Mouse (Mus musculus) heart, postnatal 25 days (tissue): Measurements from ENCODE around the gene Tmem59l. TPM values are rescaled to one million over a fixed set of nuclear protein-coding genes. Genes with fewer than 3 reads are reported as not detected.
A peak's percentile ranks its signal among the peaks of the same experiment; 100 is the strongest.

Source experiments
- DNase-seq: peaks from one replicate; pipeline ENCODE4 v3.0.0; 2022; ENCODE audit warnings: low spot score
- intact Hi-C: fragments of 180-260 bp; cut with DNase I; formaldehyde crosslinking; loops from one replicate; pipeline ENCODE4 v1.15.1; 2025
- total RNA-seq, 2 experiments: library from RNA; stranded (reverse); gene quantifications; 2 replicates each; pipeline ENCODE4 v1.2.3; 2021

The Tmem59l gene
- total RNA-seq, 2 experiments from 2014 or later = not detected

GRCm38 (mm10) chr8:70492664-70493640, 5.8 kb upstream of the Tmem59l start, which contains the start of gene Crlf1:
TSS of gene Crlf1 (plus strand) at chr8:70493158.
- intact Hi-C loops = no loop called here
- no peak for DNase-seq

- intact Hi-C loops = no loop called here
- no peak for DNase-seq
Measured at GRCm38 (mm10) chr8:70490880-70491495, 3.8 kb upstream of the Tmem59l start.

DNA sequence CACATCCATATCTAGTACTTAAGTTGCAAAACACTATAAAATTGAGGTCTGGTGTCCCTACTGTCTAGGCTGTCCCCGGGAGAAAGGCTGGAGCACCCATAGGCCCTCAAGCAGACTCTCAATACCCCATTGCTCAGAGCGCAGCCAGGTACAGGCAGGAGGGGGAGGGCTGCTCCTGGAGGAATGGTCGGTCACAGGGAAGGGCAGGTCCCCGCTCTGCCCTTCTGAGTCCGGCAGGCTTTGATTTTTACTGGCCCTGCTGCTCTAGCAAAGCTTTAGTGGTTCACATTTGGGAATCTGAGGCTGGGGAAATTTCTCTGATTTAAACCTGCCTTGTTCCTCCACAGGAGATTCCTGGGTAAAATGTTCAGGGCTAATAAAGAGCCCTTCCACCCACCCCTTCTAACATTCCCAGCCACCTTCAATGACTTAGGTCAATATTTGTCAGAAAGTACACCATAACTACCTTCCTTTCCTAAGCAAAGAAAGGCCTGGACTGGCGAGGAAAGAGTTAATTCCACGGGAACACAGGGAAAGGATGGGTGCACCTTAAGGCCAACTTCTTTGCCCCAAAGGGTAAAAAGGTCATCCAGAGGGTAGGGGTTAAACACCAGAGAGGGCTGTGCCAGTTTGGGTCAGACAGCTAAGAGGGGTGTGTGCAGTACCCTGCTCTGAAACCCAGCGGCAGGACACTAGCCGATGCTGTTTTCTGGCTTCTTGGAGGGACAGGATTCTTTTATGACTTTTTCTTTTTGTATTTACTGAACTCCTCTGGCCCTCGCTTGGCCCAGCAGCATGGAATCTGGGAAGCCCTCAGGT, 3.1 kb upstream of the Tmem59l start:
- no peak for DNase-seq
- intact Hi-C loops = no loop called here

GRCm38 (mm10) chr8:70489576-70489975, 2.4 kb upstream of the Tmem59l start:
- intact Hi-C loops = no loop called here
- no peak for DNase-seq

- intact Hi-C loops = no loop called here
- DNase-seq = no peak
Measured at GRCm38 (mm10) chr8:70488931-70489470, 1.8 kb upstream of the Tmem59l start.

DNA sequence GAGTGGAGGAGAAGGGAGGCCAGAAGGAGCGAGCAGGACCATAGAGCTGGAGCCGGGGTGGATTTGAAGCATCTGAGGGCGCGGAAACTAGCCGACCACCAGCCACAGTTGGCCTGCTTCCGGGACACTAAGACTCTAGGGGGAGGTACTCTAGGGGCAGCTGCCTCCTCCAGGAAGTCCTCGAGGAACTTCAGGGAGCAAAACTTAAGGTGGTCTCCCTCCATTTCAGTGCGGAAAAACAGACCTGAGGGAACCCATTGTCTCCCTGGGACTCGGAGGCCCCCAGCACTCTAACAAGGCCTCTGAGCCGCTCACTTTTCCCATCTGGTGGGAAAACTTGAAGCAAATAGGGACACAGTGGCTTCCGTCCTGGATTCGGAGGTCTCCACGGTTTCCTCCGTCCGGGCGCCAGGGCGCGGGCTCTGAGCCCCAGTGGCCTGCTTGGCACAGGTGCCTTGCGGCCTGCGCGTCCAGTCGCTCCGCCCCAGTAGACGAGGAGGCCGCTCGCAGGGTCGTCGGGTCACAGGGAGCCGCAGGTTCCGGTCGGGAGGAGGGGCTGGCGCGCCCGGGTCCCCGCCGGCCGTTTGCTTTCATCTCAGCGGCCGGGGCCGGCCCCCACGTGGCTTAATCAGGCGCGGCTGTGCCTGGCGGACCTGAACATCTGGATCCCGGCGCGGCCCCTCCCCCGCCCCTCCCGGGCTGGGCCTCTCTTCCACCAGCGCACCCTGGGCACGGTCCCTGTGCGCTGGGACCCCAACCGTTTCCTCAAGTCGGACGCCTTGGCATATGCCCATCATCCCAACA, 1.0 kb upstream of the Tmem59l start:
- DNase-seq = no peak
- intact Hi-C loops = no loop called here

- intact Hi-C loops = no loop called here
- no peak for DNase-seq
Measured at GRCm38 (mm10) chr8:70486191-70486681, 922 bp downstream of the Tmem59l start.

DNA sequence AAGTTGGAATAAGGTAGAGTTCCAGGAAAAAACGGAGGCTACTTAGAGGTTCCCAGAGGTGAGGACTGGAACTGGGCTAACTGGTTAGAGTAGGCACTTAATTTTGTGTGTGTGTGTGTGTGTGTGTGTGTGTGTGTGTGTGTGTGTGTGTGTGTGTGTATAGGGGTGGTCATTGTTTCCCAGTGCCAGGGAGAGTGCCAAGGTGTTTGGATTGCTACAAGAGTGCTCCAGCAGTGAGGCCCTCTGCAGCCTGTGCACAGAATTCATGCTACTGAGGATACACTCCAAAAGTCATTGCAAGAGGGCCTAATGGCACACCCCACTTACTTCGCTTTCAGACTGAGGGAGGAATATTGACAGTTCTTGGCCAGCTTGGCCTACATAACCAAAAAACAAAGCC, 4.2 kb downstream of the Tmem59l start:
- no peak for DNase-seq
- intact Hi-C loops = no loop called here

DNA sequence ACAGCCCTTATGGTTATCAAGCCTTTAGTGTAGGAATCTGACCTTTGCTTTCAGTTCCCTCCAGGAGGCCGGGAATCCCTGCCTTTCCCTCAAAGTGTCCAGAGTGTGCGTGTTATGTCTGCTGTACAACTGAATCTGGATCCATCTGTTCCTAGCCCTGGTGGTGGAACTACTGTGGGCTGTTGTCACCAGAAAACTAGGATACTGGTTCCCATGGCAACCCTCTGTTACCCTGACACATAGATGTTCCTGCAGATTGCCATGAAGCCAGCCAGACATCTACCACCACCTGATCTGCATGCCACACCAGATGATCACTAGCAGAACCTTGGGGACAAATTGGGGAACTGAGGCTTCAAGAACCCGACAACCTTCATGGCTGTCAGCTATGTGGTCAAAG, 5.2 kb downstream of the Tmem59l start:
- intact Hi-C loops = no loop called here
- no peak for DNase-seq

DNA sequence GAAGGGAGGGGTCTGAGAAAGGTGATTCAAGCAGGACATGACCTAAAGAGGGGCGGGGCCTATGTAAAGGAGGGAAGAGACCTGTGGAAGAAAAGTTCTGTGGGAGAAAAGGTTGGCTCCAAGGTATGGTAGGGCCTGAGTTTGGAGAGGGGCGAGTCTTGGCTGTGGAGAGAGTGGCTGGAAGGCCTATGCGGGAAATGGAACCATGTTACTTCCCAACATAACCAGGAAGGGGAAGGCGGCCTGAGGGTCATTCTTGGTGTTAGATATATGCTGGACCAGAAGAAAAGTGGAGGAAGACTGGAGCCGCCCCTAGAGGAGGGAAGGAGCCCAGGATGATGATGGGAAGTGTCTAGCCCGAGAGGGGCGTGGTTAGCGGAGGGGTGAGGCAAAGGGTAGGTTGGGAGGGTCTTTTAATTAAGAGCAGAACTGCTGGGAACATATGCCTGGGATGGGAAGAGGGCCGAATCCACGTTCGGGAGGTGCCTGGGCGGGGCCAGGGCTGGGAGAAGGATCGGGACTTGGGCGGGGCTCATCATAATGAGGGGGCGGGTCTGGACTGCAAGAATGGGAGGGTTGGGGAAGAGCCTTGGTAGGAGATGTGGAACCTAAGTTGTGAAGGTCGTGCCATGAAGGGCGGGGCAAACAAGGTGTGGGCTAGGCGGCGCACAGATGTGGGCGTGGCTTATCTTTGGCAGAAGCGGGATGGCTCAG, 9.7 kb downstream of the Tmem59l start:
- intact Hi-C loops = no loop called here
- no peak for DNase-seq

DNA sequence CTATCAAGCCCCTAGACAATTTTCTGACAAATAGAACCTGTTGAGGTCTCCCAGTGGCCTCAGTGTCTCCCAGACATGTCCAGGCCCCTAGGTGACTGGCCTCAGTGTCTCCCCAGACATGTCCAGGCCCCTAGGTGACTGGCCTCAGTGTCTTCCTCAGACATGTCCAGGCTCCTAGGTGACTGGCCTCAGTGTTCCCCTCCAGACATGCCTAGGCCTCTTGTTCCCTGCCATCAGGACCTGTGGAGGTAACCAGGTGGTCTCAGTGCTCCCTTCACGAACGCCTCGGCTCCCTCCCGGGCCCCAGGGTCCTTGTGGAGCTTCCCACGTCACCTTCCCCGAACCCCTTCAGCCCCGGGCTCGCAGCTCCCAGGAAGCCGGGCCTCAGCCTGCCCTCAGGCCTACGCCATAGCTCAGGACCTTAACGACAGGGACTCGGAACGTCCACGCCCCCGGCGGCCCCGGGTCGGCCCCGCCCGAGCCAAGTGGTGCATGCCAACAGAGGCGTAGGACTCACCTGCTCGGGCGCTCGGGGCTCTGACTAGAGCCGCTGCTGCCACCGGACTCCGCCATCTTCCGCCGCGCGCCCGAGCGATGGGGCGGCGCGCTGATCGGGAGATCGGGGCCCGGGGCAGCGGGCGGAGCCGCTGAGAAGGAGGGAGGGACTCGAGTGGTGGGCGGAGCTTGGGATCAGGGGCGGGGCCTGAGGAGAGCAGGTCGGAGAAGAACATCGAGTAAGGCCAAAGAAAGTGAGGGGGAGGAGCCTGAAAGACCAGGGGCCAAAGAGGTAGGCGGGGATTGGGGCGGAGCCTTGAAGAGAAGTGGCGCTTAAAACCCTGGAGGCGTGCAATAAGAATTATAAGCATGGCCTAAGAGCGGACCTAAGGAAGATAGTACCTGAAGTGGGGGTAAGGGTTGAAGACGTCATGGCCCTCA, 10.6 kb downstream of the Tmem59l start, which contains the start of gene Klhl26:
Gene Klhl26, minus strand, starts transcription at position 636 of the 936 bp plus-strand sequence.
- intact Hi-C loops = no loop called here
- peak; percentile 91 for DNase-seq

DNA sequence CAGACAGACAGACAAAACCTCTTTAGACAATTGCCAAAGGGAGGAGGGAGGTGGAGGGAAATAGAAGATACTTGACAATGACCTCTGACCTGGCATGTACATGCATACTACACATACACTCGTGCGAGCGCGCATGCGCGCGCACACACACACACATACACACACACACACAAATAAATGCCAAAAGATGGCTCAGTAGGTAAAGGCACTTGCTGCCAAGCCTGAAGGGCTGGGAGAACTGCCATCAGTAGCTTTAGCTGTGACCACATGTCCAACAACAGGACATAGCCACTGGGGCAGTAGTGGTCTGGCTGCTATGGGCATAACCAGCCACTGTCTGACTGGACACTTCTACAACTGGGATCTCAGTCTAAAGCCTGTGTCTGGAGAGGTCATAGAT, 15.3 kb downstream of the Tmem59l start:
- no peak for DNase-seq
- intact Hi-C loops = no loop called here

GRCm38 (mm10) chr8:70469938-70470337, 17.2 kb downstream of the Tmem59l start:
- no peak for DNase-seq
- intact Hi-C loops = no loop called here

DNA sequence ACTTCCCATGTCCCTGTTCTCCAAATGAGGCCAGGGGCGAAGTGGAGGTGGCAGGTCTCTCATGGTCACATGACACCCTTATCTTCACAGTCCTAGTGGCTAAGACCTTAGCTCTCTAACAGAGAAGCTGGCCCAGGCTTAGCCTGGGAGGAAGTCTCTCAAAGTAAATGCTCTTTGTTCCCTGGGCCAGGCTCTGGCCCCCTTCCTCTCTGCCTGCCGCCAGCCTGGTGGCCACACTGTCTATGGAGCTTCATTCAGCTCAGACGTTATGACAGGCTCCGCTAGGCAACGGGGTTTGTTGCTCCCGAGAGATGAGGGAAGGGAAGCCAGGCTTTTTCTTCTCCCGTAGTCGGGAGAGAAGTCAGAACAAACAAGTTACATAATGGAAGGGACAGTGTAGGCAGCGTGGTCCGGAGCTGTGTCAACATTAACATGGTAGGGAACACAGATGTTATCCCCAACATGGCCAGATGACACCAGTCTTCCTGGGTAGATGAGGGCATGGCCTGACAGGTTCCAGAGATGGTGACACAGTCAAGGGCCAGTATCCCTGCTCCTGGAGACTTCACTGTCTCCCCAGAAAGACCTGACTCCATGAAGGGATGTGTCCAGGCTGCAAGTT, 17.8 kb downstream of the Tmem59l start:
- intact Hi-C loops = no loop called here
- no peak for DNase-seq

DNA sequence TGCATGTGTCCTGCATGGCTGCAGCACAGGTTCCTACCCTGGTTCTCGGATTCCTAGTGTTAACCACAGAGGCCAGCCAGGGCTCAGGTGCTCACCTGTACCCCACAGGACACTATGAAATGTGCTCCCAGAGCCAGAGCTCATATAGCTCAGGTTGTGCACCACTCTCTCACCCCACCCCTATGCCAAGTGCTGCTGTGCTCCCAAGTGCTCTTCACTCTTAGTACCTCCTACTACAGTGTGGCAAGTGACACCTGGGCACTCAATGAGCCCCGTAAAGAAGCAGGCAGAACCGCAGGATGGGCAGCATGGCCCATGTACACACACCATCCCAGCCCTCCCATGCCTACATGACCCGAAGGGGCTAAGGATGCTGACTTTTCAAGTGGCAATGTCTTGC, 18.4 kb downstream of the Tmem59l start:
- intact Hi-C loops = no loop called here

DNA sequence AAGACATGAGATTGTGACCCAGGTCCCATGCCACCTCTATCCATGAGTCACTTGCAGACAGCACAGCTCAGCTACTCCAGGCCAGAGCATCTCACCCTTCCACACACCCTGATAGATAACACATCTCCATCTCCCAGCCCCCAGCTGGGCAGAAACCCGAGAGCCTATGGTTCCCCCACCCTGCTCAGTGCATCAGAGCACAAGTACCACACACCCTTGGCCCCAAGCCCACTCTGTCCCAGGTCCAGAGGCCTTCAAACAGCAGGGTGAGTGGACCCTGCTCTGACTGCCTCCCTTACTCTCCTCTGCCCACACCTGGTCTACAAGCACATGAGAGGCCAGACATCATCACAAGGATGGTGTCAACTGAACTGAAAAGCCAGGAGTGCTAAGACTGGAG, 19.3 kb downstream of the Tmem59l start:
- intact Hi-C loops = no loop called here
- no peak for DNase-seq

More for the DNA sequence above, 18.4 kb downstream of the Tmem59l start:
- no peak for DNase-seq

DNA sequence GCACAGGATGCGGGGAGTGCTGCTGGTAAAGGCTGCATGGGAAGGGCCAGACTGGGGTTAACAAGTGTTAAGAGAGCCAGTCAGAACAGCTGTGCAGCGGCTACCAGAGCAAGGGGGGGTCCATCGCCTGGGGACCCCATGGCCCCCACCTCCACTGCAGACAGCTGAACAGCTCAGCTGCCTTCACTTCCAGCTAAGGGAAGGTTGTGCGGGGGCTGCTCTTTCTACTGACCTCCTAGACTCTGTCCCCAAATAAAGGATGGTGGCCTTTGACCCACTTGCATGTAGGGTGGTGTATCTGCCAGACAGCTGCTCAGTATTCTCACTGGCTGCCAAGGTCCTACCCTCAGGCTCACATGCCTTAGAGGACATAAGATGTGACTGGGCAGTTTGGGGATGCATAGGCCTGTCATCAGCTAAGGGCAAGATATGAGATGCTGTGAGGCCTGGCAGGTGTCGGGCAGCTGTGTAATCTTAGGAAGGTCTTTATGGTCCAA, 19.9 kb downstream of the Tmem59l start:
- intact Hi-C loops = no loop called here
- DNase-seq = no peak
